Mouse (Mus musculus): ENCODE results near the gene Atr. TPM values are rescaled to one million over a fixed set of nuclear protein-coding genes. Genes with fewer than 3 reads are reported as not detected.

The Atr gene
- polyA plus RNA-seq, 1 experiment from 2014 or later: 15.2 TPM

DNA sequence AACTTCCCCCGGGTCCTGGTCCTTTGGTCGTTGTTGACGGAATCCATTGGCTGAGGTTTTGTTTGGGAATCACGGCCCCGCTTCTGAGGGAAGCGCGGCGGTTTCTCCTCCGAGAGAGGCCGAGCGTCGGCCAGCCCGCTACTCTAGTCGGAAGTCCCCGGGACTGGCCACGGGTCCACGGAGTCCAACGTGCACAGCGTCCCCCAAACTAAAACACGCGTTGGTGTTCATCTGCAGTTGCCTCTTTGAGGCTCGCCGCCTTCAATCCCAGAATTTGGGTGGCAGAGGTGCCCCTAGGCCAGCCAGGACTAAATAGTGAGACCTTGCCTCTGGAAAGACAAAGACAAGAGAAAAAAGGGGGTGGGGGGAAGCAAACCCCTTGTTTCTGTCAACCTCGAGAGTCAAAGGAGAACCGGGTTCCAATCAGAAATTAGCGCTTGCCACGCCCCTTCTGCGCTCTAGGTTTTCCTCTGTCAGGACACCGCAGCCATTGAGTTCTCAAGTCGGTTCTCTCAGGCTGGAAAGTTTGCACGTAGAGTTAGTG is 702 bp downstream of the Atr start:
- H3K4me2 ChIP-seq (ENCODE audit: low read depth, low read length): peak overlapping the region; percentile 96
- H3K4me3 ChIP-seq (ENCODE audit: low read length): peak overlapping the region; percentile 80
- H3K27ac ChIP-seq (ENCODE audit: low read length): peak overlapping the region; percentile 67
- ATAC-seq (ENCODE audit: low read depth): peak; percentile 24
- peak overlapping the region; percentile 84 for H3K9ac ChIP-seq (ENCODE audit: low read length)
- H3K36me3 ChIP-seq (ENCODE audit: control insufficient read depth, insufficient read depth, low read length): 0 out of 2 replicates have a peak, but pooled peaks cover 2% of the 10 kb centered on the region
- WGBS: 0% methylated on average over 31 of the region's 31 CpGs
- H3K9me3 ChIP-seq (ENCODE audit: control insufficient read depth, low read length): no peaks in the 10 kb centered on the region
- no peaks in the 10 kb centered on the region for H3K27me3 ChIP-seq (ENCODE audit: control insufficient read depth, insufficient read depth, low read depth, low read length)
- H3K4me1 ChIP-seq (replicated peaks; ENCODE audit: control insufficient read depth, insufficient read depth, low read length): no peaks in the 10 kb centered on the region

DNA sequence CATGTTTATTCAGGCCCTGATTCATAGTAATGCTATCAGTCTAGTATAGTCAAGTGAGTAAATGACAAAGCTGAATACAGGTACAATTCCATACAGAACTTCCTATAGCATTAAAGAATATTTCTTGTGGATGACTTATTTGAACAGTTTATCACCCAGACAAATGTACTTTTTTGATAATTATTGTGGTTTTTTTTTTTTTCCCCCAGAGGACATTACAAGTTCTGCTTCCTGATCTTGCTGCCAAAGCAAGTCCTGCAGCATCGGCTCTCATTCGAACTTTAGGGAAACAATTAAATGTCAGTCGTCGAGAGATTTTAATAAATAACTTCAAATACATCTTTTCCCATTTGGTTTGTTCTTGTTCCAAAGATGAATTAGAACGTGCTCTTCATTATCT is 20.8 kb downstream of the Atr start:
- H3K4me3 ChIP-seq (ENCODE audit: low read length): no peak overlapping the region
- no peaks in the 10 kb centered on the region for H3K27me3 ChIP-seq (ENCODE audit: control insufficient read depth, insufficient read depth, low read depth, low read length)
- H3K27ac ChIP-seq (ENCODE audit: low read length): no peak overlapping the region
- no peak overlapping the region for H3K4me2 ChIP-seq (ENCODE audit: low read depth, low read length)
- H3K36me3 ChIP-seq (ENCODE audit: control insufficient read depth, insufficient read depth, low read length): no peaks in the 10 kb centered on the region; the same call in none of the 2 replicates
- H3K9me3 ChIP-seq (ENCODE audit: control insufficient read depth, low read length): no peaks in the 10 kb centered on the region
- H3K4me1 ChIP-seq (replicated peaks; ENCODE audit: control insufficient read depth, insufficient read depth, low read length): no peaks in the 10 kb centered on the region
- 89% methylated on average over 5 of the region's 5 CpGs for WGBS
- no peak overlapping the region for H3K9ac ChIP-seq (ENCODE audit: low read length)
- no peak for ATAC-seq (ENCODE audit: low read depth)

DNA sequence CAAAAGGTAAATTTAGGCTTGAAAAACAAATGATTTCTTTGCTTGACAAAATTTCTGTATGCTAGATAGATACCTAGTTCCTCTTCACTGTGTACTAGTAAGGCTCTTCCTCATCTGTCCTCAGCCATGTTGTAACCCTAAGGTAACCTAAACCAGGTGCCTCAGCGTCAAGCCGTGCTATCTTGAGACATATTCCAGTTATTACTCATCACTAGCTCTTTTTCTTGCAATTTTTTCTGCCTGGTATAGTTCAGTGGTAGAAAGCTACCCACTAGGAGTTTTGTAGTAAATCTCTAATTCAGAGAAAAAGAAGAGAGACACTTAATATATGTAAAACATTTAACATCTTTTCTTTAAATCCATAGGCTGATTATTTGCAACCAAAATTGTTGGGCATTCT is 25.4 kb downstream of the Atr start:
- no peaks in the 10 kb centered on the region for H3K4me1 ChIP-seq (replicated peaks; ENCODE audit: control insufficient read depth, insufficient read depth, low read length)
- H3K27ac ChIP-seq (ENCODE audit: low read length): no peak overlapping the region
- peaks cover 4% of the 10 kb centered on the region for H3K36me3 ChIP-seq (ENCODE audit: control insufficient read depth, insufficient read depth, low read length)
- no peak overlapping the region for H3K4me3 ChIP-seq (ENCODE audit: low read length)
- H3K27me3 ChIP-seq (ENCODE audit: control insufficient read depth, insufficient read depth, low read depth, low read length): no peaks in the 10 kb centered on the region
- H3K9ac ChIP-seq (ENCODE audit: low read length): no peak overlapping the region
- no peak for ATAC-seq (ENCODE audit: low read depth)
- WGBS: 93% methylated on average over 2 of the region's 2 CpGs
- H3K9me3 ChIP-seq (ENCODE audit: control insufficient read depth, low read length): no peaks in the 10 kb centered on the region
- no peak overlapping the region for H3K4me2 ChIP-seq (ENCODE audit: low read depth, low read length)

DNA sequence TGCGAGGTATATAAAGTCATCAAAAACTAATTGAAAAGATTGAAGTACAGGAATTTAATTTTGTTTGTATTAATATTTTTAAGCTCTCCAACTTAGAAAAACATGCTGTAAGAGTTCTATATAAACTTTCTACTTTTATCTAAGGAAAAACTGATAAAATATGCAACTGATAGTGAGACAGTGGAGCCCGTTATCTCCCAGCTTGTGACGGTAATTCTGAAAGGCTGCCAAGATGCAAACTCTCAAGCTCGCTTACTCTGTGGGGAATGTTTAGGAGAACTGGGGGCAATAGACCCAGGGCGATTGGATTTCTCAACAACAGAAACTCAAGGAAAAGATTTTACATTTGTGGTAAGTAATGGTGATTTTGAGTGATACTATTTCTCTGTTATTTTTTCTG is 40.0 kb downstream of the Atr start:
- Histone ChIP-seq H3K4me3 (ENCODE audit: low read length) (no peak overlapping the region), H3K9me3 (ENCODE audit: control insufficient read depth, low read length) (no peaks in the 10 kb centered on the region), H3K4me1 (replicated peaks; ENCODE audit: control insufficient read depth, insufficient read depth, low read length) (no peaks in the 10 kb centered on the region), H3K27me3 (ENCODE audit: control insufficient read depth, insufficient read depth, low read depth, low read length) (no peaks in the 10 kb centered on the region), H3K27ac (ENCODE audit: low read length) (no peak overlapping the region), H3K36me3 (ENCODE audit: control insufficient read depth, insufficient read depth, low read length) (peaks cover 10% of the 10 kb centered on the region; the same call in 1 of the 2 replicates), H3K9ac (ENCODE audit: low read length) (no peak overlapping the region), H3K4me2 (ENCODE audit: low read depth, low read length) (no peak overlapping the region)
- 54% methylated on average over 5 of the region's 5 CpGs for WGBS
- no peak for ATAC-seq (ENCODE audit: low read depth)

DNA sequence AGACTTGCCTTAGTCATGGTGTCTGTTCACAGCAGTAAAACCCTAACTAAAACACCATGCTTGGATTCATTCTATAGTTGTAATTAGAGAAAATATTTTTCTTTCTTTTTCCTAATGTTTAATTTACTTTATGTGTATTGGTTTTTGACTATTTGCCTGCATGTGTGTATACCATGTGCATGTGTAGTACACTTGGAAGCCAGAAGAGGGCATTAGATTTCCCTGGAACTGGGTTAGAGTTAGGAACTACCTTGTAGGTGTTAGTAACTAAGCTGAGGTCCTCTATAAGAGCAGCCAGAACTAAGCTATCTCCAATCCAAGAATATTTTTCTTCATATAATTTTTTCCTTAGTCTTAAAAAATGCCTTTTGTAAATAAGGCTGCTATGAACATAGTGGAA is 75.5 kb downstream of the Atr start:
- Histone ChIP-seq H3K36me3 (ENCODE audit: control insufficient read depth, insufficient read depth, low read length) (no peaks in the 10 kb centered on the region), H3K4me3 (ENCODE audit: low read length) (no peak overlapping the region), H3K4me2 (ENCODE audit: low read depth, low read length) (no peak overlapping the region), H3K4me1 (replicated peaks; ENCODE audit: control insufficient read depth, insufficient read depth, low read length) (no peaks in the 10 kb centered on the region), H3K9me3 (ENCODE audit: control insufficient read depth, low read length) (no peaks in the 10 kb centered on the region), H3K27ac (ENCODE audit: low read length) (no peak overlapping the region), H3K9ac (ENCODE audit: low read length) (no peak overlapping the region), H3K27me3 (ENCODE audit: control insufficient read depth, insufficient read depth, low read depth, low read length) (no peaks in the 10 kb centered on the region)
- ATAC-seq (ENCODE audit: low read depth): no peak

DNA sequence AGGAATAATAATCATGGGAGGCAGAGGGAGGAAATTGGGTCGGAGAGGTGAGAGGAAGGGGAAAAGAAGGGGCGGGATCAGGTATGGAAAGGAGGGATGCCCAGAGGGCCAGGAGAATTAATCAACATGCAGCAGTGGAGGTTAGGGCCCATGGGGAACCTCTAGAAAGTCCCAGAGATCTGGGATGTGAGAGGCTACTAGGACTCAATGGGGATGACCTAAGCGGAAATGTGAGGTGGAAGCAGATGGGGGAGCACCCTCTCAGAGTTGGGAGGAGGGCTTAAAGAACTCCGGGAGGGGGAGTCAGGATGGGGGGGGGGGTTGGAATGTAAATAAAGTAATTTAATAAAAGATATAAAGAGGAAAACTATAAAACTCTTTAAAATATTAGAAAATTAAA is 96.3 kb downstream of the Atr start:
- WGBS: 72% methylated on average over 4 of the region's 4 CpGs
- no peak overlapping the region for H3K9ac ChIP-seq (ENCODE audit: low read length)
- no peaks in the 10 kb centered on the region for H3K4me1 ChIP-seq (replicated peaks; ENCODE audit: control insufficient read depth, insufficient read depth, low read length)
- ATAC-seq (ENCODE audit: low read depth): no peak
- H3K4me3 ChIP-seq (ENCODE audit: low read length): no peak overlapping the region; the same call in 1 of the 2 replicates
- no peak overlapping the region for H3K27ac ChIP-seq (ENCODE audit: low read length)
- no peaks in the 10 kb centered on the region for H3K9me3 ChIP-seq (ENCODE audit: control insufficient read depth, low read length)
- peaks cover 3% of the 10 kb centered on the region for H3K36me3 ChIP-seq (ENCODE audit: control insufficient read depth, insufficient read depth, low read length)
- no peaks in the 10 kb centered on the region for H3K27me3 ChIP-seq (ENCODE audit: control insufficient read depth, insufficient read depth, low read depth, low read length)
- H3K4me2 ChIP-seq (ENCODE audit: low read depth, low read length): peak overlapping the region; percentile 59

DNA sequence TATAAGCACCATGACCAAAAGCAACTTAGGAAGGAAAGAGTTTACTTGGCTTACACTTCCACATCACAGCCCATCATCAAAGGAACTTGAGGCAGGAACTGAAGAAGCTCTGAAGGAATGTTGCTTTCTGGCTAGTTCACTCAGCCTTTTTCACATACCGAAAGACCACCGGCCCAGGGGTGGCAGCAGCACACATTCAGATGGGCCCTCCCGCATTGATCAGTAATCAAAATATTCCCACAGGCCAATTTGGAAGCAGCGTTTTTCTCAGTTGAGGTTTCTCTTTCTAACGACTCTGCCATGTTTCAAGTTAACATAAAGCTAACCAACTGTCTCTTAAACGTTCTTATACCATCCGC is 96.8 kb downstream of the Atr start:
- ATAC-seq (ENCODE audit: low read depth): peak; percentile 55
- WGBS: under 1% methylated on average over 7 of the region's 7 CpGs
- H3K27ac ChIP-seq (ENCODE audit: low read length): peak overlapping the region; percentile 2
- H3K4me2 ChIP-seq (ENCODE audit: low read depth, low read length): peak overlapping the region; percentile 59
- no peaks in the 10 kb centered on the region for H3K9me3 ChIP-seq (ENCODE audit: control insufficient read depth, low read length)
- H3K4me3 ChIP-seq (ENCODE audit: low read length): peak overlapping the region; percentile 99
- H3K36me3 ChIP-seq (ENCODE audit: control insufficient read depth, insufficient read depth, low read length): peaks cover 3% of the 10 kb centered on the region
- H3K9ac ChIP-seq (ENCODE audit: low read length): peak overlapping the region; percentile 99
- no peaks in the 10 kb centered on the region for H3K27me3 ChIP-seq (ENCODE audit: control insufficient read depth, insufficient read depth, low read depth, low read length)
- H3K4me1 ChIP-seq (replicated peaks; ENCODE audit: control insufficient read depth, insufficient read depth, low read length): no peaks in the 10 kb centered on the region

DNA sequence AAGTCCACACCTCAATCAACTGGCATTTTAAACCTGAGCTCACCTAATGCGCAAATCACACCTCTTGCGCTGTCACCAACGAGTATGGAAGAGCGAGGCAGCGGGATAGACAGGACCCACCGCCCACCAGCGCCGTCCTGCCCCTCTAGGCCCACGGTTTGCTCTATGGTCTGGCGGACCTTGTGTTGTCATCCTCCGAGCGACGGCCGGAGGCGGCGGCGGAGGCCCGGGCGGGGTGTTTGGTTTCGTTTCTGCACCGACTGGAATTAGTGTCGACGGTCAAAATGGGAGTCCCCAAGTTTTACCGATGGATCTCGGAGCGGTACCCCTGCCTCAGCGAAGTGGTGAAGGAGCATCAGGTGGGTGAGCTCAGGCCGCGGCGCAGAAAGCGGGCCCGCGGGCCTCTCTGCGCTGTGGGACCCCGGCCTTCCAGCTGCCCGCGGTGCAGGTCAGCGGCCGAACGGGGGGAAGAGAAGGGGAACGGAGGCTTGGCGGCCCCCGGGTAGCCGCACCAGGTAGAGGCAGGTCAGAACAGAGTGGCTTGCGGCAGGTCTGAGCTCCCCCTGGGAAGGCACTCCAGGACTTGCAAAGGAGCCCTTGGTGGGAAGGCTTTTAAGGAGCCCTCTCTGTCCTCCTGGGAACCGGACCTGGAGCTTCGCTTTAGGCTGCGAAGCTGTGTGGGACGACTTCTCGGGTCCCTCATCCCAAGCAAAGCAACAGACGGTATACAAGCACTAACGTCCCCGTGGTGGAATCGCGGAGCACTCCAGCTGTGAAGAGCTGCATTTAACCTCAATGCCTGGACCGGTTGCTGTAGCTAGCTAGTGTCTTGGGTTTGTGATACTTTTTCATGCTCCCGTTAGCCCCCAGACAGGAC is 97.4 kb downstream of the Atr start, which contains the start of gene Xrn1:
Gene Xrn1 (plus strand): TSS at position 176 of the 877 bp plus-strand sequence.
- no peaks in the 10 kb centered on the region for H3K4me1 ChIP-seq (replicated peaks; ENCODE audit: control insufficient read depth, insufficient read depth, low read length)
- peak within 1 kb of the TSS; percentile 99 for H3K9ac ChIP-seq (ENCODE audit: low read length)
- H3K27me3 ChIP-seq (ENCODE audit: control insufficient read depth, insufficient read depth, low read depth, low read length): no peaks in the 10 kb centered on the region
- peak within 1 kb of the TSS; percentile 92 for H3K27ac ChIP-seq (ENCODE audit: low read length)
- H3K9me3 ChIP-seq (ENCODE audit: control insufficient read depth, low read length): no peaks in the 10 kb centered on the region
- WGBS: under 1% methylated on average over 56 of the region's 57 CpGs
- peaks cover 3% of the 10 kb centered on the region for H3K36me3 ChIP-seq (ENCODE audit: control insufficient read depth, insufficient read depth, low read length)
- H3K4me3 ChIP-seq (ENCODE audit: low read length): peak within 1 kb of the TSS; percentile 99
- peak within 1 kb of the TSS; percentile 85 for H3K4me2 ChIP-seq (ENCODE audit: low read depth, low read length)
- peak; percentile 99 for ATAC-seq (ENCODE audit: low read depth)

DNA sequence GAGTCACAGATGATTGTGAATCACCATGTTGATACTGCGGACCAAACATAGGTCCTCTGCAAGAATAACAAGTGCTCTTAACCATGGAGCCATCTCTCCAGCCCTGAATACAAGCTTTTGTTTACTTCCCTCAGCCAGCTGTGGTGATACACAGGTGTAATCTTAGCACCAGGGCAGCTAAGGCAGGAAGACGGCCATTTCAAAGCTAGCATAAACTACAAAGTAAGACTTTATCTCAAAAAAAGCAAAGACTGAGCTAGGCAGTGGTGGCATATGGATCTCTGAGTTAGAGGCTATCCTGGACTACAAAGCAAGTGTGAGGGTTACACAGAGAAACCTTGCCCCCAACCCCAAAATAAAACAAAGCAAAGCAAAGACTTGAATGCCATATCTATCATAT is 100.2 kb downstream of the Atr start:
- H3K4me3 ChIP-seq (ENCODE audit: low read length): no peak overlapping the region
- no peak overlapping the region for H3K27ac ChIP-seq (ENCODE audit: low read length)
- no peak overlapping the region for H3K9ac ChIP-seq (ENCODE audit: low read length)
- H3K27me3 ChIP-seq (ENCODE audit: control insufficient read depth, insufficient read depth, low read depth, low read length): no peaks in the 10 kb centered on the region
- no peak for ATAC-seq (ENCODE audit: low read depth)
- no peaks in the 10 kb centered on the region for H3K9me3 ChIP-seq (ENCODE audit: control insufficient read depth, low read length)
- no peaks in the 10 kb centered on the region; the same call in 1 of the 2 replicates for H3K36me3 ChIP-seq (ENCODE audit: control insufficient read depth, insufficient read depth, low read length)
- H3K4me1 ChIP-seq (replicated peaks; ENCODE audit: control insufficient read depth, insufficient read depth, low read length): no peaks in the 10 kb centered on the region
- H3K4me2 ChIP-seq (ENCODE audit: low read depth, low read length): no peak overlapping the region
- 84% methylated on average over 2 of the region's 2 CpGs for WGBS

Measured in lung, embryonic 16.5 days (tissue).